Mouse (Mus musculus) heart, embryonic 13.5 days (tissue): ENCODE results near the gene Rsph1. TPM values are rescaled to one million over a fixed set of nuclear protein-coding genes. Genes with fewer than 3 reads are reported as not detected.

ENCODE experiments used
- ATAC-seq: fragments of 200-750 bp; cut with Nextera tagmentation; 2 replicates; pipeline ENCODE4 v1.8.0; 2017; ENCODE audit warnings: moderate TSS enrichment; ENCODE audit not compliant: insufficient number of reproducible peaks, low FRiP score, low TSS enrichment; ENCODE audit errors: extremely low read depth
- H3K27ac ChIP-seq: fragments of 300-500 bp; sonication (generic); replicated peaks from 2 replicates; pipeline ENCODE4 v1.5.1; 2015; ENCODE audit warnings: moderate library complexity, mild to moderate bottlenecking, inconsistent platforms
- H3K27me3 ChIP-seq: fragments of 300-500 bp; sonication (generic); replicated peaks from 2 replicates; pipeline ENCODE4 v1.6.1; 2015; ENCODE audit warnings: mild to moderate bottlenecking, inconsistent platforms
- H3K36me3 ChIP-seq: fragments of 300-500 bp; sonication (generic); 2 replicates; pipeline ENCODE4 v1.6.1; 2015; ENCODE audit warnings: mild to moderate bottlenecking, inconsistent platforms
- H3K4me1 ChIP-seq: fragments of 300-500 bp; sonication (generic); 2 replicates; pipeline ENCODE4 v1.6.1; 2015; ENCODE audit warnings: inconsistent platforms
- H3K4me2 ChIP-seq: fragments of 300-500 bp; sonication (generic); 2 replicates; pipeline ENCODE4 v1.6.1; 2015; ENCODE audit warnings: inconsistent platforms, mild to moderate bottlenecking, moderate library complexity
- H3K4me3 ChIP-seq: fragments of 300-500 bp; sonication (generic); 2 replicates; pipeline ENCODE4 v1.5.1; 2015; ENCODE audit warnings: moderate library complexity, mild to moderate bottlenecking, inconsistent platforms
- H3K9ac ChIP-seq: fragments of 300-500 bp; sonication (generic); 2 replicates; pipeline ENCODE4 v1.6.1; 2015; ENCODE audit warnings: inconsistent platforms, mild to moderate bottlenecking, moderate library complexity
- H3K9me3 ChIP-seq: fragments of 300-500 bp; sonication (generic); 2 replicates; pipeline ENCODE4 v1.6.1; 2016; ENCODE audit warnings: inconsistent platforms
- WGBS: fragments of 180-500 bp; shearing (Covaris S2); methylation state at CpG from one replicate; pipeline ENCODE4 v1.1.7; 2015; ENCODE audit warnings: mixed read lengths; 5-methylcytosine and 5-hydroxymethylcytosine counted together
- polyA plus RNA-seq: library from polyadenylated mRNA; unstranded; fragments of >200 nt; fragmentation: Nextera tagmentation; extraction: Ambion mirVana; gene quantifications from 2 replicates; pipeline ENCODE4 v1.2.1, GENCODE M21; 2015

Gene Rsph1
- polyA plus RNA-seq, 1 experiment from 2014 or later, result 1.4 TPM

DNA sequence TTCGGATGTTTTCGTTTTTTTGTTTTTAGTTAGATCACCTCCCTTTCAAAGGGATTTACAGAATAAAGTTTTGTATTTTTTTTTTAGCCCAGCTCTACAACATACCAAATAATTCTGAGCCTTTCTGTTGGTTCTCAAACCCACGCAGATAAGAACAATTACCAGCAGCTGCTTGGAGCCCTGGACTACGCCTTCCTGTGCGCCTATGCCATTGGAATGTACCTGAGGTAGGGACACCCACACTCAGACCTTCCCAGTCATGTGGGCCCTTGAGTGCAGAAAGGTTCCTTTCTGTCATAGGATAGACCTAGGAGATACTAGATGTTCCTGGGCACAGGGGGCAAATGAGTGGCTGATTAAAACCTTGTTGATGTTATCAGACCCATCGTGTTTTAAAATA is 38.8 kb upstream of the Rsph1 start:
- Histone ChIP-seq H3K36me3 (no peaks in the 10 kb centered on the region; the same call in 1 of the 2 replicates), H3K9ac (no peak overlapping the region), H3K4me1 (peaks cover 18% of the 10 kb centered on the region), H3K27ac (peak overlapping the region; percentile 71), H3K9me3 (no peaks in the 10 kb centered on the region), H3K4me3 (no peak overlapping the region), H3K27me3 (no peaks in the 10 kb centered on the region), H3K4me2 (no peak overlapping the region)
- WGBS, result 56% methylated on average over 6 of the region's 6 CpGs
- no peak for ATAC-seq

DNA sequence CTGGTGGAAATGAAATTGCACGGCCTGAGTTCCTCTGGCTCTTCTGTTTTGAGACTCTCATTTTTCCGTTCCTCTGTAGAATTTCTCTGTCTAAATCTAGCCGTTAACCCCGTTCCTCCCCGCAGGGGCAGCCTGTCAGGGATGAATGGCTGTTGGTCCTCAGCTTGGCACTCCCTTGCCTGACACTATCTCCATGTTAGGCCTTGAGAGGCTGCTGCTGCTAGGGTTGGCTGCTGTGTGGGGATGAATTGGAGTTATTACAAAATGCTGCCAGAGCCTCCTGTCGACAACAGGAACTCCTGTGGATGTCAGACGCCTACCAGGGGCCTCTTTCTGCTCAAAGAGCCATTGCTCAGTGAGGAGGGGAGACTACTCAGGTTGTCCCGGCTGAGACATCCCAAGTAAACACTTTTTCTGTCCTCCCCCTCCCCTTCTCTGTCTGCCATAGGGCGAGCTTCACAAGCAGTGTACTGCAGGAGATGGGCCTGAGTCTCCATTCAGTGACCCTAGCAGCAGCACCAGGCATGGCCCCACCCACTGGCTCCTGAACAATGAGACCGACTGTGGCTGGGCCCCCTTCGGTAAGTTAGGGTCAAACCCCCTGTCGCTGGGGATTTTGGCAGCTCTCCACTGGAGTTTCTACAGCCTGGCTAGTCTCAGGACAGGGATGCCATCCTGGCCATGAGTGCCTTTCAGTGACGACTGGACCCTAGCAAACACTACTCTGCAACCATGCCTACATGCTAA is 38.0 kb upstream of the Rsph1 start:
- no peak for ATAC-seq

DNA sequence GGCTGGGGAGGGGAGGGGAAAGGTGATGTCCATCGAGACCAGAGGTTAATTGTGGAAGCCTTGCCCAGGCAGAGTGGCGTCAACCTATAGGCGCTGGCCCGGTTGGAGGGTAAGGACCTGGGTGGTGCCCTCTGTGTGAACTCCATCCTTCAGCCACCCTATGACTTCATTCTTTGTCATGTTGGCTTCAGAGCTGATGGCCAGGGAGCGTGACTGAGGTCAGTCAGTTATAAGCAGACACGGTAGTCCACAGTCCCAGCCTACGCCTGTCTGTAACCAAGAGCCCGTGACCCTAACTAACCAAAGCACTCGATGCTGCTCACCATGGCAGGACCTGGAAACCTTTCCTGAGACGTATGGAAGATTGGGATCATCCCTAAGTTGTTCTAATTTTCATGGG is 35.5 kb upstream of the Rsph1 start:
- H3K27me3 ChIP-seq, result no peaks in the 10 kb centered on the region
- H3K9me3 ChIP-seq, result no peaks in the 10 kb centered on the region
- 78% methylated on average over 10 of the region's 10 CpGs for WGBS
- no peak overlapping the region for H3K27ac ChIP-seq
- no peaks in the 10 kb centered on the region; the same call in 1 of the 2 replicates for H3K36me3 ChIP-seq
- no peak overlapping the region for H3K4me2 ChIP-seq
- H3K4me3 ChIP-seq, result no peak overlapping the region
- H3K4me1 ChIP-seq, result peaks cover 29% of the 10 kb centered on the region
- ATAC-seq, result no peak
- H3K9ac ChIP-seq, result no peak overlapping the region

More for the DNA sequence above, 38.0 kb upstream of the Rsph1 start:
- Histone ChIP-seq H3K4me3 (no peak overlapping the region), H3K36me3 (no peaks in the 10 kb centered on the region; the same call in 1 of the 2 replicates), H3K27me3 (no peaks in the 10 kb centered on the region), H3K9me3 (no peaks in the 10 kb centered on the region), H3K27ac (peak overlapping the region; percentile 71), H3K9ac (peak overlapping the region; percentile 55; the same call in 1 of the 2 replicates), H3K4me2 (no peak overlapping the region), H3K4me1 (peaks cover 18% of the 10 kb centered on the region)
- WGBS, result 19% methylated on average over 13 of the region's 13 CpGs

DNA sequence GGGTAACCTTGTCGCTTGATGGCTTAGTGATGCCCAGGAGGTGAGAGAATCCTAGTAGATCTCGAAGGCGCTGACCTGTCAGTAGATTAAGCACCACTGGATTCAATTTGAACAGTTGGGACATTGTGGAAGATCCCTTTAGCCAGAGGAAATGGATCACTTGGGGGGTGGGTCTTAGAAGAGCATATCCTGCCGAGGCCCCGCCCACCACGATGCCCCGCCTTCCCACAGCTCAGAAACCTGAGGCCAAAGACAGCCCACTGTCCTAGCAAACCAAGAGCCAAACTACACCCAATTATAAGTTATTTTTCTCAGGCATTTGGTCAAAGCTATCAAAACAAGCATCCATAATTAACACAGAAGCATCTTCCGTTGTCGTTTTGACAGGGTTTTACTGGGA is 33.9 kb upstream of the Rsph1 start:
- no peaks in the 10 kb centered on the region; the same call in 1 of the 2 replicates for H3K36me3 ChIP-seq
- no peaks in the 10 kb centered on the region for H3K27me3 ChIP-seq
- H3K9me3 ChIP-seq, result no peaks in the 10 kb centered on the region
- H3K9ac ChIP-seq, result no peak overlapping the region
- no peak overlapping the region for H3K27ac ChIP-seq
- no peak overlapping the region for H3K4me3 ChIP-seq
- no peak for ATAC-seq
- WGBS, result 68% methylated on average over 9 of the region's 9 CpGs
- H3K4me2 ChIP-seq, result no peak overlapping the region
- peaks cover 28% of the 10 kb centered on the region for H3K4me1 ChIP-seq

DNA sequence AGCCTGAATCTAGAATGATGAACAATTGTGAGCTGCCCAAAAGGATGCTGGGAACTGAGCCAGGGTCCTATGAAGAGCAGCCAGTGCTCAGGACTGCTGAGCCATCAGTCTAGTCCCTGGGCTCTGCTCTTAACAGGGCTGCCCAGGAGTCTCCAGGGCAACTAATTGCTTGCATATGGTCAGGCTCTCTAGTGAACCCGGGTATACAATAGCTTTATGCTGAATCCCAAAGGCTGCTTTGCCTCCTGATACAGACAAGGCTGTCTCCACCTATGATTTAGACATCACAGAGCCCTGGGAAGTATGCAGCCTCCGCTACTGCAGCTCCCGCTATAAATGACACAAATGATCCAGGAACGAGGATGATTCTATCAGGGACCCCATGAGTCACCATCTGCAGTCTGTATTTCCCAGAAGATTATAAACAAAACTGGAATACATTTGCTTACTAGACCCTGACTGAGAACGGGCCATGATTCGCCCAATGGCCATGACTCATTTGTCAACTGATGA is 32.2 kb upstream of the Rsph1 start:
- ATAC-seq, result no peak
- no peak overlapping the region for H3K9ac ChIP-seq
- WGBS, result 56% methylated on average over 6 of the region's 6 CpGs
- H3K27me3 ChIP-seq, result no peaks in the 10 kb centered on the region
- H3K27ac ChIP-seq, result no peak overlapping the region
- H3K4me2 ChIP-seq, result no peak overlapping the region
- H3K36me3 ChIP-seq, result no peaks in the 10 kb centered on the region
- H3K4me1 ChIP-seq, result peaks cover 31% of the 10 kb centered on the region
- H3K4me3 ChIP-seq, result no peak overlapping the region
- H3K9me3 ChIP-seq, result no peaks in the 10 kb centered on the region

DNA sequence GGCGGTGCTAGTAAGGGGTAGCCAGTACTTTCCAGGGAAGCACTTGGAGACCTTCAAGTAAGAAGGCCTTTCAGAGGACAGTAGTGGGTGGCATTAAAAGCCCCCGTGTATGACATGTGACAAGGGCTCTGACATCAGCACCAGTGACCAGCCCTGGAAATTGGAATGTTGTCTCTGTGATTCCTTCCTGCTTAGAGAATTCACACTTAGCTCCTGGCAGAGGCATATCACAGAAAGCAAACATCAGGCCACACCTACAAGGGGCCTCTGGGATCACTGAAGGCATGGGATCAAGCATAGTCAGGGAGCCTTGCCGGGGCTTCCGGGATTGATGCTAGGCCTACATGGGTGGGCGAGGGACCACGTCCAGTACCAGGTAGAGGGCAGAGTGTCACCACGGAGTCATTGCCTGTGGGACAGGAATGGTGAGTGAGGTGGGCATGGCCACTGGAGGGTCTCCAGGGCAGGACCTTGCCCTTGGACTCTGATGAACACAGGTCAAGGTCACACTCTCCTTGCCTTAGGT is 31.2 kb upstream of the Rsph1 start:
- Histone ChIP-seq H3K27ac (peak overlapping the region; percentile 1; the same call in 1 of the 2 replicates), H3K36me3 (no peaks in the 10 kb centered on the region), H3K9ac (no peak overlapping the region), H3K27me3 (no peaks in the 10 kb centered on the region), H3K4me3 (no peak overlapping the region), H3K4me2 (no peak overlapping the region), H3K4me1 (peaks cover 31% of the 10 kb centered on the region), H3K9me3 (no peaks in the 10 kb centered on the region)
- ATAC-seq, result no peak
- 64% methylated on average over 7 of the region's 7 CpGs for WGBS

DNA sequence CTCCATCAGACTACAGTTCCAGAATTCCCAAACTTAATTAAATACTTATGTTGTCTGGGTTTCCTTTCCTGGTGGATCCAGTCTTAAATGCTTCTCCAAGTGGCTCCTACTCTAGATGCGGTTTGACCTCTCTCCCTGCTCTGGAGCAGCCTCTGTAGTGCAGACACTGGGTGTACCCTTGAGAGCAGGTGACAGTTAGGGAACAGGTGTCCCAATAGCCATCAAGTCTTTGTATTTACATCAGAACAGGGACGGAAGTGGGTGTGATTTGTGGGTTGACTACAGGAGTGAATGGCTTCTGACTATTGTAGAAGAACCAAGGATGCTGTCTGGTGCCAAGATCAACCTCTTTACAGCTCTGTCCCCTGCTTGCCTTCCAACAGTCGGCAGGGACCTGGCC is 30.6 kb upstream of the Rsph1 start:
- WGBS, result 75% methylated on average over 3 of the region's 3 CpGs
- no peak overlapping the region for H3K4me2 ChIP-seq
- no peak for ATAC-seq
- H3K27ac ChIP-seq, result no peak overlapping the region; the same call in 1 of the 2 replicates
- H3K4me1 ChIP-seq, result peaks cover 31% of the 10 kb centered on the region
- H3K36me3 ChIP-seq, result no peaks in the 10 kb centered on the region
- no peaks in the 10 kb centered on the region for H3K9me3 ChIP-seq
- H3K9ac ChIP-seq, result no peak overlapping the region
- no peaks in the 10 kb centered on the region for H3K27me3 ChIP-seq
- no peak overlapping the region for H3K4me3 ChIP-seq

DNA sequence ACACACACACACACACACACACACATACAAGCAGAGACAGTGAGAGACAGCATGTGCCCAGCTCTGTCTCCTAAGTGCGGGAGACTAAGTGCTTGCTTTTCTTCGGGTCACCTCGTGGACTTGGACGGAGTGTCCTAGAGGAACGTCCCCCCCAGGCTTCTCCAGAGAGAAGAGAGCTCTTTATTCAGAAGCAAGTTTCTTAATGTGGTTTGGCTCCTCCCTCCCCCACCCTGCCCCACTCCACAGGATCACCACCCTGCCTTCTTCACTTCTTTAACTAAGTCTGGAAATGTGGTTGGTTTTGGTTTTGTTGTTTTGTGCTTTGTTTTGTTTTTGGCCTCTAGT is 28.6 kb upstream of the Rsph1 start:
- Histone ChIP-seq H3K27ac (peak overlapping the region; percentile 59), H3K9me3 (no peaks in the 10 kb centered on the region), H3K27me3 (no peaks in the 10 kb centered on the region), H3K36me3 (no peaks in the 10 kb centered on the region), H3K4me3 (no peak overlapping the region), H3K4me2 (no peak overlapping the region), H3K4me1 (peaks cover 31% of the 10 kb centered on the region), H3K9ac (no peak overlapping the region)
- 41% methylated on average over 5 of the region's 5 CpGs for WGBS
- no peak for ATAC-seq

DNA sequence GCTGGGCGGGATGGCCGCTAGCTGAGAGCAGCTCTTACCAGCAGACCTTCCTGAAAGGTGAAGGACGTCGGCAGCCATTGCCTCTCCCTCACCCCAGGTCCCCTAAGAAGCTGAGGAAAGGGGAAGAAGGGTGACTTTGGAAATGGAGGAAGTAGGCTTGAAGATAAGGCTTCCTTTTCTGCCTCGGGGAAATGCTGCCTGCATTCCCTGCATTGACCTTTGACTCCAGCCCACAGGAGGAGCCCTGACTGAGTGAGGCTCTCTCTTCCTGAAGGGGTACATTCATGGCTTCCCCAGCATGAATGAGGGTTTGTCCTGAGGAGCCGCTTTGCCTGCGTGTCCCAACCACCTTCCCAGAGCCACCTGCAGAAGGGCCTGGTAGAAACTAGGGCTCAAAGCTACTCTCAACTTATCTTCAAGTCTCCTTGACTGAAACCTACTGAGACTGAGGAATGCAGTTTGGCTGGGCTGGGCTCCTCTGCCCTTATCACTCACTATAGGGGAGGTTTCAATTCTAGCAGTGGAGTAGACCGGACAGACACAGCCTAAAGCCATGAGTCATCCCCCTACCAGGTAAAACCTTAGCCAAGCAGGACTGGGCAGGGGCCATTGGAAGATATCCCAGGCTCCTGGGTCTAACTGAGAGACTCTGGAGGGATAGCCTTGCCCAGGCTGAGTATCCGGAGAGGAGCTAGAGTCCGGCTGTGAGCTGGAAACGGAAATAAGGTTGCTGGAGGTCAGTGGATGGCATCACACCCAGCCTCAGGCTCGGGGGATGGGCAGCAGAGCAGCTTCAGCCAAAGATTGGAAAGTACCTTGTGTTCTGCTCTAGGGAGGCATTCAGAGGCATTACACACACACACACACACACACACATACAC is 28.0 kb upstream of the Rsph1 start:
- Histone ChIP-seq H3K9me3 (no peaks in the 10 kb centered on the region), H3K36me3 (no peaks in the 10 kb centered on the region), H3K4me1 (peaks cover 31% of the 10 kb centered on the region), H3K9ac (no peak overlapping the region), H3K27me3 (no peaks in the 10 kb centered on the region), H3K4me3 (no peak overlapping the region), H3K27ac (peak overlapping the region; percentile 59), H3K4me2 (0 out of 2 replicates have a peak overlapping the region, but pooled peaks have one; percentile 8)
- 0 out of 2 replicates have a peak, but pooled peaks have one; percentile 40 for ATAC-seq
- 25% methylated on average over 12 of the region's 12 CpGs for WGBS

DNA sequence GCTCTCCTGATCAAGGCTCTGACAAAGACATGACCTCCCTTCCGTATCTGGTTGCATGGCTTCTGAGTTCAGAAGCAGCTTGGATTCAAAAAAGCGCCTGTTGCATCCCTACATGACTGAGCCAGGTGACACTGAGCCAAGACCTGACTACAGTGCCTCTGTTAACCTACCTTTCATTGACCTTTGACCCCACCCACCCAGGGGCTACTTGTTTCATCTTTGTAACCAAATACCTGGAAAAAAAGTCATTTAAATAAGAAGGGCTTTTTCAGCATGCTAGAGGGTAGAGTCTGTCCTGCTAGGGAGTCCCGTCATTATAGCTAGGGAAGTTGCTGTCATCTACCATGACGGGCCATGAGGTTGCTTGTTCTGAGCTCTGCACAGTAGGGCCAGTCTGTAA is 26.2 kb upstream of the Rsph1 start:
- Histone ChIP-seq H3K27me3 (no peaks in the 10 kb centered on the region), H3K4me1 (peaks cover 39% of the 10 kb centered on the region), H3K36me3 (no peaks in the 10 kb centered on the region), H3K4me3 (no peak overlapping the region), H3K9ac (no peak overlapping the region), H3K27ac (no peak overlapping the region), H3K9me3 (no peaks in the 10 kb centered on the region), H3K4me2 (no peak overlapping the region)
- WGBS, result 86% methylated on average over 4 of the region's 4 CpGs
- no peak for ATAC-seq

DNA sequence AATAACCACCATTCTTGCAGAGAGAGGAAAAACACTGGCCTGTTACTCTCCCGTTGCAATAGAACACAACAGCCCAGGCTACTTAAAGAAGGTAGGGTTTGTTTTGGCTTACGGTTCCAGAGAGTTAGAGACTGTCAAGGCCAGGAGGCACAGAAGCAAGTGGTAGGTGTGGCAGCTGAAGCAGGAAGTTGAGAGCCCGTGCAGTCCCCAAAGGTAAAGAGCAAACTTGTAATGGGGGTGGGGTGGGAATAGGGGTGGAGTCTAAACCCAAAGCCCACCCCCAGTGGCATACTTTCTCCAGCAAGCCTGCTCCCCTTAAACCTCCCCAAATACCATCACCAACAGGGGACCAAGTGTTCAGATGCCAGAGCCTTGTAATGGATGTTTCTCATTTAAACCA is 23.6 kb upstream of the Rsph1 start:
- 62% methylated on average over 3 of the region's 3 CpGs for WGBS
- Histone ChIP-seq H3K9me3 (no peaks in the 10 kb centered on the region), H3K9ac (no peak overlapping the region), H3K4me3 (no peak overlapping the region), H3K27ac (no peak overlapping the region), H3K4me2 (no peak overlapping the region), H3K36me3 (no peaks in the 10 kb centered on the region), H3K4me1 (peaks cover 50% of the 10 kb centered on the region), H3K27me3 (peaks cover 9% of the 10 kb centered on the region; the same call in 1 of the 2 replicates)
- ATAC-seq, result no peak
